Mouse (Mus musculus) kidney, adult 11 months (tissue): ENCODE measurements around the gene Mga.

Source experiments
- DNase-seq: peaks from one replicate; pipeline ENCODE4 v3.0.0; 2022

The Mga gene

DNA sequence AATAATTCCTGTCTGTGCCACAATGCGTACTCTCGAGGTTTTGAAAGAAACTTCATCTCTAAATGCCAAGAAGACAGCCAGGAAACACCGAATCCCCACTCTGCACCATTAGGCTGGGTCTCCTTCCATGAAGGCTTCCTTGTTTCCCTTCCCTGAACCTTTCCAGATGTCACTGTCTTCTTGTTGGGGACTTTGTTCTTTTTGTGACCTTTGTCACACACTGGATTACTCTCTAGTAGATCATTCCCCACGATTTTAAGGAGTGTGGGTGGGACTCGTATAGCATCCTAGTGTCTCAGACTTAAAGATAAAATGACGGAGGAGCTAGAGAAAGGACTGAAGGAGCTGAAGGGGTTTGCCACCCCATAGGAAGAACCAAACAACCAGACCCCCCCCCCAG lies 93.9 kb downstream of the Mga start:
- DNase-seq: no peak

- no peak for DNase-seq
These were observed 95.3 kb downstream of the Mga start for GRCm38 (mm10) chr2:119992349-119992748.

GRCm38 (mm10) chr2:119993515-119993914 lies 96.5 kb downstream of the Mga start:
- DNase-seq: no peak

DNA sequence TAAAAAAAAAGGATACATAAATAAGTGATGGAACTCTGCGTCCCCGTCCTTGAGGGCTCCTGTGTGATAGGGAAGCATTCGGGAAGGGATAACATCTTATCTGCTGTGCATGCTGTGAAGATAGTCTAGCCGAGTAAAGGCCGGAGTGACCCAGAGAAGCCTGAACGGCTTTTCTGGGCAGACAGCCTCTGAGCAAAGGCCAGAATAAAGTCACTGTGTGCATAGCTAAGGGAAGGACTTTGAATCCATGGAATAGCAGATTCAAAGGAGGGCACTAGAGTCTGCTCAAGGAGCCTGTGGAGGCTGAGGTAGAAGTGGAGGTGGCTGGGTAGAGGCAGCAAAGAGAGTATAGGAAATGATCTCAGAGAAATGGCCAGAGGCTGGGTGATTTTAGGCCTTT lies 97.8 kb downstream of the Mga start:
- DNase-seq: no peak

DNA sequence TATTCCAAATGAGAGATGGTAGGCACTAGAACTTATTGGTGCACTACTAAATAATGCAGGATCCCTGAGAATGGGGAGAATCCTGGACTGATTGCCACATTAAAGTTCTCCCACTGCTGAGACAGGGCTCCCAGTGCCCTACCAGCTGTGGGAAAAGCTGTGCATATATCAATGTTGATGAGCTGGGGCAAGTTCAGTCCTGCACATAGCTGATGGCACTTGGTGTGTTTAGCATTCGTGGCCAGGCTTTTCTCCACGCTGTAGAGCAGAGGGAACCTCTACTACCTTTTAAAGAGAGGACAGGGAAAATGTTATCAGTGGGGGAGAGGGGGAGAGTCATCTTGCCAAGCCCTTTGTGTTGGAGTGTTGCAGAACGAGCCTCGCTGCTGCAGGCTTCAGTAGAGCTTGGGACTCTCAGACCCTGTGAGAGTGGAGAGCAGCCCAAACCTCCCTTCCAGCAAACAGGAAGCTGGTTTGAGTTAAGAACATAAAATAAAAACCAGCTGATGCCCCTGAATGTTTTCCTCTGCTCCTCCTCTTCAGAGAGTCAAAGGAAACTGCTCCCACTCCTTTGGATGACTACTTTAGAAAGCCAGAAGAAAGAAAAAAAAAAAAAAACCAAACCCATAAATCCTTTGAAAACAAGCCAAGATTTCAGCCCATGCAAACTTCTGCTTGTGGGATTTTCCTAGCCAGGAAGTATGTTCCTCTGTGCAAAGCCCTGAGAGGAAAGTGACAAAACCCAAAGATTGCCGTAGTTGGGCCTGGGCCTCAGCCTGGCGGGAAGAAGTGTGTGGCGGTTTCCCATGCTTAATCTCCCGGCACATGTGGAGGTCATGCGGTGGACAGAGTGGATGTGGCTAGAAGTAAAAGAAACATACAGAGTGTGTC lies 98.6 kb downstream of the Mga start:
- no peak for DNase-seq

DNA sequence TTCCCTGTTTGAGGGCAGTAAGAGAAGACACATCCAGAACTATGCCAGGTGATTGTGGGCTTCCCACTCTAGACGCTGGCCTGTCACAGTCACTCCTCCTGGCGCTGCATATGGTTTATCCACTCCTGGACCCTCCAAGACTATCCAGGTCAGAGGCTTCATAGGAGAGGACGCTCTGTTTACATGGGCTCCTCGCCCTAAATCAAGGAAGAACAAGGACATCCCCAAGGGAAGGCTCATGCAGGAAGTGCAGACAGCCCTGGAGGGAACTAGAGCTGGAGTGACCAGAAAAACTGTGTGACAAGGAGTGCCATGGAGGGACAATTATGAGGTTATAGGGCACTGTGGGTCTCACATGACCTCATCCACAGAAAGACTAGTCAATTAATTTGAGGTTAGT lies 100.3 kb downstream of the Mga start:
- DNase-seq: no peak

DNA sequence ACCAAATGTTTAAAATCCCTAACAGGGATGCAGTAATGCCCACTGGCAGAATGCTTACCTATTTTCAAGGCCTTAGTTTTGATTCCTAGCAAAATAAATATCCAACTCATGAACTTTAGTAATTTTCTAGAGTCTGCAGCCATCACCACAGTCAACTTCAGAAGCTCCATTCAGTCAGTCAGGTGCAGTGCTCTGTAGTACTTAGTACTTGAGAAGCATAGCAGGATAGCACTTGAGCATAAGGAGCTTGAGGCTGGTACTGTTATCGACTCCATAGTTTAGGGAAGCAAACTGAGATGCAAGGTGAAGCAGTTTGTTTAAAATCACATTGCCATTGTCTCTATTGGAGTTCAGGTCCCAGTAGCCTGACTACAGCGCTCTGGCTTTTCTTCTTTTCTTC lies 102.7 kb downstream of the Mga start:
- DNase-seq: no peak

DNA sequence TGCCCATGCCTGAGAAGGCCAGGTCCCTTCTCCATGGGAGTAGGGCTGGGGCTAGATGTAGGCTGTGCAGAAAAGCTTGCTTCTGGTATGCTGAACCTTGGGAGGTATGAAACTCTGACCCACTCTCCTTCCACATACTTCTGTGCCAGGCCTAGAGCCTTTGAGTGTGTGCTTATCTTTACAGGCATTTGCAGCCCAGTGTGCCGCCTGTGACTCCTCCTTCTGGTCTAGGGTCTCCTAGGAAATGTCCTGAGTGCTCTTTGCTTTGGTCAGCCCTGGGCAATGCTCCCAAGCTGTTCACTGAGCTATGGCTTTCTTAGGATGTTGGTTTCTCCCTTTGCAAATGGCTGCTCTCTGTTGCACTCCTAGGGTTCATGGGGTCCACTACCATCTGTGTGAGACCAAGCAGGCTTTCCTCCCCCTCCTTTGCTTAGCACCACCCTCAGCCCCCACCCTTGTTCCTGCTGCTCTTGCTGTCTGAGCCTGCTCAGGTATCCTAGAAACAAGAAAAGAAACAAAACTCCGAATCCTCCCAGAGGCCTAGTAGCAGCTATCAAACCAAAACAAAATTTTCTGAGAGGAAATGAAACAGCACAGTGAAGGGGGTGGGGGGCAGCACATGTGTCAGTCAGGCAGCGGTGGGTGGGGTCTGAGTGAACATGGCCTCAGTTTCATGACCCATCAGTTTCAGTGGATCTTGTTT lies 104.0 kb downstream of the Mga start:
- DNase-seq: no peak

DNA sequence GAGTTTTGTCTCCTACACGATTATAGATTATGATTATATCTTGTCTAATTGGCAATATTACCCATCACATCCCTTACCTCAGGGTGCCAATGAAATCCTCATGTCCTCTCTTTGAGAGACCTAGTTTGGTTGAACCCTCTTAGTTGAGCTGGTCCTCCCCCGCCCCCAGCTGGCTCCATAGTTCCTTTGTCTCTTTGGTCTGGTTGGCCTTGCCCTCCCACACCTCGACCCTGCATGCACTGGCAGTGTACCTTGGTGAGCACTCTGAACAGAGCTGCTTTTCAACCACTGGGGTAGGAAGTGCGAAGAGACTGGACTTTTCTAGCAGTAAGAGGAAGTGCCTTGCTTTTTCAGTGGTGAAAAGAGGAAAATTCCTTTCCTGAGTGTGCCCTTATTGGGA lies 104.9 kb downstream of the Mga start:
- no peak for DNase-seq

- no peak for DNase-seq
These were observed 106.9 kb downstream of the Mga start for GRCm38 (mm10) chr2:120003970-120004369.

GRCm38 (mm10) chr2:120006696-120007095 lies 109.7 kb downstream of the Mga start:
- DNase-seq: no peak

DNA sequence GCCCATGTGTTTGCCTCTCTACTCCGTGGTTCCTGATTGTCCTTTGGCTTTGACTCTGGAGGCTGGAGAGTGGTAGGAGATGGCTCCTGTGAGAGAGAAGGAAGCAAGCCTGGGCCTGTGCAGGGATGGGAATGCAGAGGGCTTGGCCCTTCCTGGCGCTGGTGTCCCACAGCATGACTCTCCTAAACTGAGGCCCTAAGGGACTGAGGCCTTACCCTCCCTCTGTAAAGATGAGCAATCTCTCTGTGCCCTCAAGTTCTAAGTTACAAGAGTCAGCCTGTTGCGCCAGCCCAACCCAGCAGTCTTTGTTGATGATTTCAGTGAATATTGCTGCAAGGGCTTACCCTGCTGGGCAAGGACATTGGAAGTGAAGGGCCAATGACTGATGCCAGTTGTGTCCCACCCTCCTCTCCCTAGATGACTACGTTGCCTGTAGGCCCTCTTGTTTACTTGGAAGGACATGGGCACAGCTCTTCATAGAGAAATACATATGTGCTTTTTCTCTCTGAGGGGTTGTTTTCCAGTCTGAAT lies 110.7 kb downstream of the Mga start:
- DNase-seq: no peak

GRCm38 (mm10) chr2:120008672-120009071 lies 111.6 kb downstream of the Mga start:
- no peak for DNase-seq

DNA sequence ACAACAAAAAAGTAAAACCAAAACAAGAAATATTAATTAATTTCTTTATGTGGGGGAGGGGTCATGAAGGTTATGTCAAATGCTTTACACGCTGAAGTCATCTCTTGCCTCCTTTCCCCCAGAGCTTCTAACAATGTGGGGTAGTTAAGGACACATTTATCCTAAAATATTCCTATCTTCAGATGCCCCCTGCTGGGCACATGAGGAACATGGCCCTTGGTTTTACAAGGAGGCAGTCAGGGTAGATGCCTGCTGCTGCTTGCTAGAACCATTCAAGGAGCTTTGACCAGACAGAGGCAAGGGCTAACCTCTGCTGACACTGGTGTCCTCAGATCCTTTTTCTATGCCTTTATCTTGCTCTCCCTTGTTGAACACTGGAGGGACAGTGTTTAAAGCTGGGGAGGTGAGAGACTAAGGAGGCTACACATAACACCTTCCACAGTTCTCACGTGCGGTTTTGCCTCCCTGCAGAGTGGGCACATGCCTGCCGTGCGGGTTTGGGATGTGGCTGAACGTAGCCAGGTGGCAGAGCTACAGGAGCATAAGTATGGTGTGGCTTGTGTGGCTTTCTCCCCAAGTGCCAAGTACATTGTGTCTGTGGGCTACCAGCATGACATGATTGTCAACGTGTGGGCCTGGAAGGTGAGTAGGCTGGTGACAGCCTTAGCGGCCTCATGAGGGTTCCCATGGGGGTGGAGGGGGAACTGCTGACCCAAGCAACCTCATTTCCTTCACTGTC lies 114.6 kb downstream of the Mga start:
- DNase-seq: peak; percentile 25

DNA sequence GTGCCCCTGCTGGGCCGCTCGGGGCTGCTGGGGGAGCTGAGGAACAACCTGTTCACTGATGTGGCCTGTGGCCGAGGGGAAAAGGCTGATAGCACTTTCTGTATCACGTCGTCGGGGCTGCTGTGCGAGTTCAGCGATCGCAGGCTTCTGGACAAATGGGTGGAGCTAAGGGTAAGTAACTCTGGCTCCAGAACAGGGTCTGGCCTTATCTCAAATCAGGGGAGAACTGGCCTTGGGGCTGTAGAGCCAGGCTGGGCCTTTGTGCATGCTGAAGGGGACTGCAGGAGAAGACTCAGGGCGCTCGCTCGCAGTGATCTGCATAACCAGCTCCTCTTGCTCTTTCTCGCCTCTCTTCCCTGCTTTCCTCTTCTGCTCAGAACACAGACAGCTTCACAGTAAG lies 115.9 kb downstream of the Mga start:
- DNase-seq: no peak

- no peak for DNase-seq
These were observed 116.9 kb downstream of the Mga start for GRCm38 (mm10) chr2:120013831-120014486.

GRCm38 (mm10) chr2:120015882-120016281 lies 118.9 kb downstream of the Mga start:
- no peak for DNase-seq

- DNase-seq: no peak
These were observed 120.6 kb downstream of the Mga start for GRCm38 (mm10) chr2:120017599-120017998.
